Mouse (Mus musculus): ENCODE results near the gene Tm9sf2. TPM values are rescaled to one million over a fixed set of nuclear protein-coding genes. Genes with fewer than 3 reads are reported as not detected.
"Not testable (repeated sequence)": the region's sequence is repeated elsewhere in the genome, so short reads cannot be mapped to it uniquely, and the experiment has no call there.

Gene Tm9sf2
- total and polyA plus RNA-seq, 2 experiments from 2014 or later = 84.3 to 104 TPM

- WGBS = 91% methylated on average over 4 of the region's 4 CpGs
- Histone ChIP-seq H3K4me2 (ENCODE audit: low read depth) (no peak overlapping the region), H3K9ac (no peak overlapping the region), H3K4me3 (ENCODE audit: low read depth, low read length) (no peak overlapping the region), H3K27me3 (ENCODE audit: insufficient read depth, low read length) (no peaks in the 10 kb centered on the region), H3K4me1 (ENCODE audit: insufficient read depth) (no peaks in the 10 kb centered on the region), H3K27ac (ENCODE audit: low read depth, low read length) (no peak overlapping the region), H3K9me3 (ENCODE audit: low read length) (no peaks in the 10 kb centered on the region), H3K36me3 (ENCODE audit: insufficient read depth) (no peaks in the 10 kb centered on the region)
- ATAC-seq (no peak), DNase-seq (no peak)
- no peak for TF ChIP-seq CTCF (IDR thresholded peaks at IDR 0.05; ENCODE audit: low read depth)
Observed at GRCm38 (mm10) chr14:122099584-122099983, 7.3 kb upstream of the Tm9sf2 start.

GRCm38 (mm10) chr14:122101890-122102289 lies 4.9 kb upstream of the Tm9sf2 start:
- H3K27me3 ChIP-seq (ENCODE audit: insufficient read depth, low read length); ATAC-seq; H3K4me2 ChIP-seq (ENCODE audit: low read depth); H3K9me3 ChIP-seq (ENCODE audit: low read length); H3K4me3 ChIP-seq (ENCODE audit: low read depth, low read length); H3K9ac ChIP-seq; H3K36me3 ChIP-seq (ENCODE audit: insufficient read depth); H3K27ac ChIP-seq (ENCODE audit: low read depth, low read length); DNase-seq: not testable (repeated sequence)
- WGBS = 90% methylated on average over 9 of the region's 9 CpGs
- peaks cover 10% of the 10 kb centered on the region for H3K4me1 ChIP-seq (ENCODE audit: insufficient read depth)

- peak overlapping the region; percentile 81 for H3K27ac ChIP-seq (ENCODE audit: low read depth, low read length)
- under 1% methylated on average over 24 of the region's 24 CpGs for WGBS
- TF ChIP-seq CTCF (IDR thresholded peaks at IDR 0.05; ENCODE audit: low read depth) = no peak
- peak overlapping the region; percentile 41 for H3K4me3 ChIP-seq (ENCODE audit: low read depth, low read length)
- peak overlapping the region; percentile 55 for H3K9ac ChIP-seq
- H3K36me3 ChIP-seq (ENCODE audit: insufficient read depth) = no peaks in the 10 kb centered on the region
- no peaks in the 10 kb centered on the region for H3K27me3 ChIP-seq (ENCODE audit: insufficient read depth, low read length)
- peak; percentile 94 for ATAC-seq
- peak; percentile 94 for DNase-seq
- H3K4me2 ChIP-seq (ENCODE audit: low read depth) = peak overlapping the region; percentile 71
- H3K4me1 ChIP-seq (ENCODE audit: insufficient read depth) = peaks cover 20% of the 10 kb centered on the region
- H3K9me3 ChIP-seq (ENCODE audit: low read length) = no peaks in the 10 kb centered on the region
Observed at GRCm38 (mm10) chr14:122104881-122105280, 2.0 kb upstream of the Tm9sf2 start.

- peak overlapping the region; percentile 81 for H3K27ac ChIP-seq (ENCODE audit: low read depth, low read length)
- peak overlapping the region; percentile 41 for H3K4me3 ChIP-seq (ENCODE audit: low read depth, low read length)
- no peak for TF ChIP-seq CTCF (IDR thresholded peaks at IDR 0.05; ENCODE audit: low read depth)
- no peaks in the 10 kb centered on the region for H3K36me3 ChIP-seq (ENCODE audit: insufficient read depth)
- H3K4me1 ChIP-seq (ENCODE audit: insufficient read depth) = peaks cover 20% of the 10 kb centered on the region
- no peaks in the 10 kb centered on the region for H3K9me3 ChIP-seq (ENCODE audit: low read length)
- no peak for DNase-seq
- no peaks in the 10 kb centered on the region for H3K27me3 ChIP-seq (ENCODE audit: insufficient read depth, low read length)
- peak overlapping the region; percentile 71 for H3K4me2 ChIP-seq (ENCODE audit: low read depth)
- WGBS = 70% methylated on average over 16 of the region's 16 CpGs
- no peak for ATAC-seq
- H3K9ac ChIP-seq = peak overlapping the region; percentile 55
Observed at GRCm38 (mm10) chr14:122105391-122106285, 1.2 kb upstream of the Tm9sf2 start.

GRCm38 (mm10) chr14:122107481-122108214 lies 810 bp downstream of the Tm9sf2 start:
- H3K9ac ChIP-seq = peak overlapping the region; percentile 93
- TF ChIP-seq CTCF (IDR thresholded peaks at IDR 0.05; ENCODE audit: low read depth) = no peak
- peak overlapping the region; percentile 66 for H3K4me2 ChIP-seq (ENCODE audit: low read depth)
- WGBS = 6% methylated on average over 44 of the region's 44 CpGs
- no peaks in the 10 kb centered on the region for H3K9me3 ChIP-seq (ENCODE audit: low read length)
- peak overlapping the region; percentile 84 for H3K27ac ChIP-seq (ENCODE audit: low read depth, low read length)
- ATAC-seq (no peak), DNase-seq (no peak)
- H3K4me1 ChIP-seq (ENCODE audit: insufficient read depth) = peaks cover 20% of the 10 kb centered on the region
- H3K4me3 ChIP-seq (ENCODE audit: low read depth, low read length) = peak overlapping the region; percentile 91
- no peaks in the 10 kb centered on the region for H3K27me3 ChIP-seq (ENCODE audit: insufficient read depth, low read length)
- H3K36me3 ChIP-seq (ENCODE audit: insufficient read depth) = no peaks in the 10 kb centered on the region; the same call in none of the 2 replicates

GRCm38 (mm10) chr14:122111681-122112080 lies 4.8 kb downstream of the Tm9sf2 start:
- 93% methylated on average over 2 of the region's 2 CpGs for WGBS
- Histone ChIP-seq H3K27me3 (ENCODE audit: insufficient read depth, low read length) (no peaks in the 10 kb centered on the region), H3K36me3 (ENCODE audit: insufficient read depth) (no peaks in the 10 kb centered on the region; the same call in none of the 2 replicates), H3K4me1 (ENCODE audit: insufficient read depth) (peaks cover 10% of the 10 kb centered on the region), H3K9ac (no peak overlapping the region), H3K4me2 (ENCODE audit: low read depth) (no peak overlapping the region), H3K27ac (ENCODE audit: low read depth, low read length) (no peak overlapping the region), H3K4me3 (ENCODE audit: low read depth, low read length) (no peak overlapping the region), H3K9me3 (ENCODE audit: low read length) (no peaks in the 10 kb centered on the region)
- DNase-seq (no peak), ATAC-seq (no peak)
- peak; percentile 54 for TF ChIP-seq CTCF (IDR thresholded peaks at IDR 0.05; ENCODE audit: low read depth)

GRCm38 (mm10) chr14:122112311-122112710 lies 5.5 kb downstream of the Tm9sf2 start:
- Histone ChIP-seq H3K9me3 (ENCODE audit: low read length) (no peaks in the 10 kb centered on the region), H3K9ac (no peak overlapping the region), H3K4me2 (ENCODE audit: low read depth) (no peak overlapping the region), H3K27me3 (ENCODE audit: insufficient read depth, low read length) (no peaks in the 10 kb centered on the region), H3K27ac (ENCODE audit: low read depth, low read length) (no peak overlapping the region), H3K4me3 (ENCODE audit: low read depth, low read length) (no peak overlapping the region), H3K4me1 (ENCODE audit: insufficient read depth) (peaks cover 10% of the 10 kb centered on the region), H3K36me3 (ENCODE audit: insufficient read depth) (no peaks in the 10 kb centered on the region; the same call in none of the 2 replicates)
- WGBS = 97% methylated on average over 5 of the region's 5 CpGs
- TF ChIP-seq CTCF (IDR thresholded peaks at IDR 0.05; ENCODE audit: low read depth) = no peak
- DNase-seq (no peak), ATAC-seq (no peak)

Measured in forebrain, postnatal 0 days (tissue).